Mouse (Mus musculus) liver, adult 2 months (tissue): ENCODE data around the gene Tmem145. TPM values are rescaled to one million over a fixed set of nuclear protein-coding genes. Genes with fewer than 3 reads are reported as not detected.

ENCODE experiments used
- DNase-seq: peaks from one replicate; pipeline ENCODE4 v3.0.0-alpha.2; 2011; ENCODE audit warnings: low read depth, low spot score; ENCODE audit errors: extremely low read depth
- H3K27ac ChIP-seq: fragments of 200-500 bp; replicated peaks from 2 replicates; pipeline ENCODE4 v1.5.1; 2012; ENCODE audit warnings: low read depth, mild to moderate bottlenecking, control low read depth, inconsistent platforms, low read length; ENCODE audit not compliant: insufficient read depth
- H3K27me3 ChIP-seq: fragments of 200-500 bp; 2 replicates; pipeline ENCODE4 v1.6.1; 2012; ENCODE audit warnings: mild to moderate bottlenecking, moderate library complexity, low read length, inconsistent platforms; ENCODE audit not compliant: control insufficient read depth, insufficient read depth
- H3K36me3 ChIP-seq: fragments of 200-500 bp; 2 replicates; pipeline ENCODE4 v1.6.1; 2012; ENCODE audit warnings: low read length, inconsistent platforms; ENCODE audit not compliant: control insufficient read depth, insufficient read depth
- H3K4me1 ChIP-seq: fragments of 200-500 bp; 2 replicates; pipeline ENCODE4 v1.6.1; 2011; ENCODE audit warnings: low read length; ENCODE audit not compliant: control insufficient read depth, insufficient read depth
- H3K4me3 ChIP-seq: fragments of 200-500 bp; 2 replicates; pipeline ENCODE4 v1.5.1; 2011; ENCODE audit warnings: low read depth, mild to moderate bottlenecking, control low read depth, low read length, moderate library complexity; ENCODE audit not compliant: insufficient read depth
- H3K79me2 ChIP-seq: fragments of 200-500 bp; 2 replicates; pipeline ENCODE4 v1.6.1; 2012; ENCODE audit warnings: inconsistent platforms, mild to moderate bottlenecking, low read length, moderate library complexity; ENCODE audit not compliant: control insufficient read depth, insufficient read depth
- H3K9ac ChIP-seq: fragments of 200-500 bp; 2 replicates; pipeline ENCODE4 v1.6.1; 2012; ENCODE audit warnings: low read depth, mild to moderate bottlenecking, control low read depth, inconsistent platforms, low read length
- CTCF ChIP-seq: fragments of 200-500 bp; IDR thresholded peaks from 2 replicates; pipeline ENCODE4 v1.5.1; 2011; ENCODE audit warnings: low read depth, low read length, control low read depth
- POLR2A ChIP-seq: fragments of 200-500 bp; IDR thresholded peaks from 2 replicates; pipeline ENCODE4 v1.6.1; 2011; ENCODE audit warnings: low read length, control low read depth; ENCODE audit not compliant: insufficient read depth; ENCODE audit errors: extremely low read depth
- WGBS: fragments of 180-500 bp; shearing (Covaris S2); methylation state at CpG from one replicate; pipeline ENCODE4 v1.1.7; 2018; 5-methylcytosine and 5-hydroxymethylcytosine counted together
- polyA plus RNA-seq: library from polyadenylated mRNA; depleted of rRNA; stranded (reverse); fragments of >200 nt; gene quantifications from 2 replicates; pipeline ENCODE4 v1.2.3, GENCODE M21; 2012
- total RNA-seq: library from RNA; depleted of rRNA; stranded (reverse); fragments of >200 nt; gene quantifications from 2 replicates; pipeline ENCODE4 v1.2.3, GENCODE M21; 2014

The Tmem145 gene
- total and polyA plus RNA-seq, 2 experiments = not detected

DNA sequence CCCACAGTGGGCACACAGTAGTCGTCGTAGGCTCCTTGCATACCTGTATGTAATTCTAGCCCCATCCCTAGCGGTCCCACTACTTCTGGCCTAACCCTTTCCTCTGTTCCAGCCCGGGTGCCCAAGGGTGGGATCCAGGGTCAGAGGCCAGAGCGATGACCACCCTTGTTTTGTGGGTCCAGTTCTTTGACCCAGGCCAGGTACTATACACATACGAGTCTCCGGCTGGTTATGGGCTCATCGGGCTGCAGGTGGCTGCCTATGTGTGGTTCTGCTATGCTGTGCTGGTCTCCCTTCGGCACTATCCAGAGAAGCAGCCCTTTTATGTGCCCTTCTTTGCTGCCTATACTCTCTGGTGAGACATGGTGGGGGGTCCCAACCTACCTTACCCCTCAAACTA lies 3.5 kb downstream of the Tmem145 start:
- H3K4me1 ChIP-seq = no peaks in the 10 kb centered on the region; the same call in 1 of the 2 replicates
- no peak overlapping the region for H3K9ac ChIP-seq
- DNase-seq = no peak
- peaks cover 11% of the 10 kb centered on the region for H3K27me3 ChIP-seq
- TF ChIP-seq CTCF = no peak
- TF ChIP-seq POLR2A = no peak
- H3K79me2 ChIP-seq = no peaks in the 10 kb centered on the region
- no peak overlapping the region for H3K27ac ChIP-seq
- WGBS = 92% methylated on average over 9 of the region's 9 CpGs
- no peaks in the 10 kb centered on the region for H3K36me3 ChIP-seq
- no peak overlapping the region for H3K4me3 ChIP-seq

GRCm38 (mm10) chr7:25311193-25311592 lies 5.3 kb downstream of the Tmem145 start:
- Histone ChIP-seq H3K27me3 (peaks cover 22% of the 10 kb centered on the region), H3K79me2 (no peaks in the 10 kb centered on the region), H3K36me3 (no peaks in the 10 kb centered on the region), H3K27ac (no peak overlapping the region), H3K4me3 (no peak overlapping the region), H3K9ac (no peak overlapping the region), H3K4me1 (no peaks in the 10 kb centered on the region)
- WGBS = 67% methylated on average over 11 of the region's 11 CpGs
- DNase-seq = no peak
- TF ChIP-seq POLR2A = no peak
- TF ChIP-seq CTCF = no peak

GRCm38 (mm10) chr7:25313325-25313724 lies 7.4 kb downstream of the Tmem145 start:
- peaks cover 21% of the 10 kb centered on the region for H3K27me3 ChIP-seq
- DNase-seq = no peak
- 39% methylated on average over 7 of the region's 7 CpGs for WGBS

DNA sequence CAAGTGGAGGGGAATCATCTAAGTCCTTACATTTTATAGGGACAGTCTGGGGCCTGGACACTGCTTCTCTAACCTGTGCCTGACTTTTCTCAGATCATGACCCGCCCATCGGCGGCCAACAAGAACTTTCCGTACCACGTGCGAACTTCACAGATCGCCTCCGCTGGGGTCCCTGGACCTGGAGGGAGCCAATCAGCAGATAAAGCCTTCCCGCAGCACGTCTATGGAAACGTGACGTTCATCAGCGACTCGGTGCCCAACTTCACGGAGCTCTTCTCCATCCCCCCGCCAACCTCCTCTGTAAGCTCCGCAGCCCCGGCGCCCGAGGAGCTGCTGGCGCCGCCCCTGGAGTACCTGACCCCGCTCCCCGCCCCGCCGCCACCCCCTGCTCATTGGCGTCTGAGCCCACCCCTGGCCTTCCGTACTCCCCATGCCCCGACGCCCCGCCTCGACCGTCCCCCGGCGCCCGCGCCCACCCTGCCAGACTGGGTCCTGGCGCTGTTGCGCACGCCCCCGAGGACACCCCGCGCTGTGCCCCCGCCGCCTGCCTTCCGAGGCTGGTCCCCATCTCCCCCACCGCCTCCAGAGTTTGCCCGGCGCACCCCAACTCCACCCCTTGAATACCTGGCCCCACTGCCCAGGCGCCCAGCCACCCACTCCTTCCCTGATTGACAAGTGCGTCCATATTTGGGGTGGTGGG lies 8.8 kb downstream of the Tmem145 start:
- Histone ChIP-seq H3K36me3 (no peaks in the 10 kb centered on the region), H3K4me1 (no peaks in the 10 kb centered on the region), H3K4me3 (no peak overlapping the region), H3K27ac (no peak overlapping the region), H3K27me3 (peaks cover 21% of the 10 kb centered on the region), H3K9ac (no peak overlapping the region; the same call in 1 of the 2 replicates), H3K79me2 (no peaks in the 10 kb centered on the region)
- TF ChIP-seq POLR2A (no peak), CTCF (no peak)
- DNase-seq = no peak
- WGBS = 9% methylated on average over 49 of the region's 51 CpGs

More at GRCm38 (mm10) chr7:25313325-25313724, 7.4 kb downstream of the Tmem145 start:
- Histone ChIP-seq H3K9ac (no peak overlapping the region), H3K36me3 (no peaks in the 10 kb centered on the region), H3K79me2 (no peaks in the 10 kb centered on the region), H3K4me1 (no peaks in the 10 kb centered on the region), H3K27ac (no peak overlapping the region), H3K4me3 (no peak overlapping the region)
- TF ChIP-seq CTCF = no peak
- no peak for TF ChIP-seq POLR2A

- no peak for DNase-seq
- Histone ChIP-seq H3K79me2 (no peaks in the 10 kb centered on the region), H3K27ac (no peak overlapping the region), H3K9ac (no peak overlapping the region), H3K4me1 (no peaks in the 10 kb centered on the region), H3K36me3 (no peaks in the 10 kb centered on the region), H3K27me3 (peaks cover 21% of the 10 kb centered on the region), H3K4me3 (peak overlapping the region; percentile 38; the same call in 1 of the 2 replicates)
- 2% methylated on average over 69 of the region's 69 CpGs for WGBS
- TF ChIP-seq POLR2A (no peak), CTCF (no peak)
Observed at GRCm38 (mm10) chr7:25315306-25316041, 9.6 kb downstream of the Tmem145 start.
